Mouse (Mus musculus): ENCODE results near the gene Hdhd3.
A peak's percentile ranks its signal among the peaks of the same experiment; 100 is the strongest.

DNA sequence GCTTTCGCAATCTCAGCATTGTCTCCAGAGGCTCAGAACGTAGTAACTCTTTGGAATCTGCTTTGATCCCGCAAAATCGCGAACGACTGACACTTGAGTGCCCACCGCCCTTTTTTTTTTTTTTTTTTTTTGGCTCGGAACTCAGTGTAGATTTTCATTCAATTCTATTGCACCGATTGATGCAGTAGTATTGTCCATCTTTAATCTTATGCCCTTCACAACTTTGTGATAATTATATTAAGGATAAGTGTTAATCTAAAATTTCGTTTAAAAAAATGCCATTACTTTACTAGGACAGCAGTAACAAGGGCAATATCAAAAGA, 22.2 kb upstream of the Hdhd3 start:
- TF ChIP-seq POLR2A (IDR thresholded peaks at IDR 0.05; ENCODE audit: insufficient read length, low read depth): no peak
- no peak for TF ChIP-seq MAX (IDR thresholded peaks at IDR 0.05; ENCODE audit: low read depth)
- TF ChIP-seq CEBPB (IDR thresholded peaks at IDR 0.05; ENCODE audit: insufficient read depth, poor library complexity, severe bottlenecking): peak; percentile 92
- TF ChIP-seq E2F4 (IDR thresholded peaks at IDR 0.05; ENCODE audit: insufficient read depth): no peak
- no peak for TF ChIP-seq USF1 (IDR thresholded peaks at IDR 0.05; ENCODE audit: low read depth)
- TF ChIP-seq POLR2AphosphoS2 (IDR thresholded peaks at IDR 0.05; ENCODE audit: insufficient read length, low read depth): no peak
- no peak for TF ChIP-seq MYOD1 (IDR thresholded peaks at IDR 0.05; ENCODE audit: control insufficient read depth in 1 of 3, insufficient read length in 2 of 3, low read depth in 2 of 3)
- TF ChIP-seq TCF12 (IDR thresholded peaks at IDR 0.05; ENCODE audit: insufficient read depth, poor library complexity, severe bottlenecking): no peak
- TF ChIP-seq SRF (IDR thresholded peaks at IDR 0.05; ENCODE audit: control insufficient read depth, insufficient read length, low read depth): no peak
- TF ChIP-seq TCF3 (IDR thresholded peaks at IDR 0.05; ENCODE audit: insufficient read length, low read depth): no peak

Data from myocyte (in vitro differentiated cells).